Mouse (Mus musculus) embryonic facial prominence, embryonic 14.5 days (tissue): ENCODE results near the gene Olfr433. TPM values are rescaled to one million over a fixed set of nuclear protein-coding genes. Genes with fewer than 3 reads are reported as not detected.

Experiments
- ATAC-seq: fragments of 200-750 bp; cut with Nextera tagmentation; 2 replicates; pipeline ENCODE4 v1.8.0; 2017; ENCODE audit warnings: low read depth, moderate number of reproducible peaks, moderate TSS enrichment
- DNase-seq: peaks from one replicate; pipeline ENCODE4 v3.0.0-alpha.2; 2015; ENCODE audit warnings: low spot score
- H3K27ac ChIP-seq: fragments of 300-500 bp; sonication (generic); replicated peaks from 2 replicates; pipeline ENCODE4 v1.5.1; 2014; ENCODE audit warnings: low read depth, mild to moderate bottlenecking, low read length, moderate library complexity
- H3K27me3 ChIP-seq: fragments of 300-500 bp; sonication (generic); replicated peaks from 2 replicates; pipeline ENCODE4 v1.6.1; 2014; ENCODE audit warnings: low read length; ENCODE audit not compliant: control insufficient read depth, insufficient read depth
- H3K36me3 ChIP-seq: fragments of 300-500 bp; sonication (generic); 2 replicates; pipeline ENCODE4 v1.6.1; 2014; ENCODE audit warnings: low read length, mixed read lengths; ENCODE audit not compliant: control insufficient read depth, insufficient read depth
- H3K4me1 ChIP-seq: fragments of 300-500 bp; sonication (generic); 2 replicates; pipeline ENCODE4 v1.6.1; 2014; ENCODE audit warnings: antibody characterized with exemption, low read length; ENCODE audit not compliant: control insufficient read depth, insufficient read depth
- H3K4me2 ChIP-seq: fragments of 300-500 bp; sonication (generic); 2 replicates; pipeline ENCODE4 v1.6.1; 2014; ENCODE audit warnings: low read depth, mild to moderate bottlenecking, low read length, moderate library complexity, mixed read lengths
- H3K4me3 ChIP-seq: fragments of 300-500 bp; sonication (generic); 2 replicates; pipeline ENCODE4 v1.5.1; 2014; ENCODE audit warnings: low read depth, mild to moderate bottlenecking, low read length
- H3K9ac ChIP-seq: fragments of 300-500 bp; sonication (generic); 2 replicates; pipeline ENCODE4 v1.6.1; 2014; ENCODE audit warnings: low read depth, mild to moderate bottlenecking, low read length, moderate library complexity, mixed read lengths
- H3K9me3 ChIP-seq: fragments of 300-500 bp; sonication (generic); 2 replicates; pipeline ENCODE4 v1.6.1; 2016; ENCODE audit warnings: low read length; ENCODE audit not compliant: control insufficient read depth
- WGBS: fragments of 180-500 bp; shearing (Covaris S2); extraction: QIAGEN DNeasy Blood & Tissue Kit; methylation state at CpG from one replicate; pipeline ENCODE4 v1.1.7; 2014; 5-methylcytosine and 5-hydroxymethylcytosine counted together
- polyA plus RNA-seq: library from polyadenylated mRNA; unstranded; fragments of >200 nt; fragmentation: Nextera tagmentation; extraction: Ambion mirVana; gene quantifications from 2 replicates; pipeline ENCODE4 v1.2.1, GENCODE M21; 2014

Gene Olfr433
- polyA plus RNA-seq, 1 experiment from 2014 or later = 0.18 TPM

DNA sequence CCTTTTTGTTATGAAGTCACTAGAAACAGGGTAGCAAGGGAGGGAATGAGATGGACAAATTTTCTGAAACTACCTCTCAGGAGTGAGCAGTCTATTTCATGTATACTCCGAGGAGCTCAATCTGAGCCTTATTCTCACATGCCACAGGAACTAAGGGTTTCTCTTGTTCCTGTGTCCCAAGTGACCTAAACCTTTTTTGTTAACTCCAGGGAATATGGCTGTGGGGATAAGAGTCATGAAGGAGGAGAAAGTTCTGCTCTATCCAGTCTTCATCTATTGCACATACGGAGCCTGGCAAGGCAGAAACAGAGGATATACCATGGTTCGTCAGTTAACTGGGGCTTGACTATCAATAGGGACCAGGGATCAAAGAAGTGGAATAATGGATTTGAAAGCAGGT lies 25.8 kb downstream of the Olfr433 start, which contains the start of gene Olfr430:
TSS of gene Olfr430 (plus strand) at position 301 of the 400 bp plus-strand sequence.
- no peaks in the 10 kb centered on the region for H3K4me1 ChIP-seq
- WGBS = 77% methylated on average over 3 of the region's 3 CpGs
- H3K4me2 ChIP-seq = no peak within 1 kb of the TSS
- no peak within 1 kb of the TSS for H3K27ac ChIP-seq
- H3K9me3 ChIP-seq = no peaks in the 10 kb centered on the region
- H3K27me3 ChIP-seq = no peaks in the 10 kb centered on the region
- H3K9ac ChIP-seq = no peak within 1 kb of the TSS
- DNase-seq = no peak
- no peak within 1 kb of the TSS for H3K4me3 ChIP-seq
- no peaks in the 10 kb centered on the region for H3K36me3 ChIP-seq
- no peak for ATAC-seq

DNA sequence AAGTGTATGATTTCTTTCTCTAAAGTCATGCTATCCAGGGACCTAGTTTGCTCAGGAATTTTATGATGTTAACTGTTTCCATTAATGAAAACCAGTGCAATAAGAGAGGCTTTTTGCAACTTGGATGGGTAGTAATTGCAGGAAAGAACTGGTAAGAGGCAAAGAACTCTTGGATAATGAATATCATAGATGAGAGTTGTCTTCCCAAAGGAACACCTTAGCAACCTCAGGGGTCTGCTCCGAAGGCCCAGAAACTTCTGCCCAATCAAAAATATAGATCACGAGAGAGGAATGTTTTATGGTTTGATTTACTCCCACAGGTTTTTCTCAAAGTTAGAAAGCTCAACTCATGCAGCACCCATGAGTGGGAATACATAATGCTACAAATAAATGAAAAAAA lies 43.5 kb downstream of the Olfr433 start, which contains the start of gene Olfr429:
TSS of gene Olfr429 (plus strand) at position 301 of the 400 bp plus-strand sequence.
- Histone ChIP-seq H3K27me3 (no peaks in the 10 kb centered on the region), H3K9ac (no peak within 1 kb of the TSS), H3K4me1 (no peaks in the 10 kb centered on the region), H3K36me3 (no peaks in the 10 kb centered on the region), H3K4me2 (no peak within 1 kb of the TSS), H3K9me3 (no peaks in the 10 kb centered on the region), H3K4me3 (no peak within 1 kb of the TSS), H3K27ac (no peak within 1 kb of the TSS)
- ATAC-seq (no peak), DNase-seq (no peak)
- WGBS = 75% methylated on average over 2 of the region's 2 CpGs

Other genes with a start within 250 kb of the Olfr433 start
- 1.1 and 1.6 TPM in 2 replicates for gene Ifi211, start 127.7 kb upstream of the Olfr433 start, polyA plus RNA-seq
- gene Mndal, start 98.2 kb upstream of the Olfr433 start, polyA plus RNA-seq = 2.8 and 3.3 TPM in 2 replicates
- gene Ifi203, start 98.0 kb upstream of the Olfr433 start, polyA plus RNA-seq = 1.2 and 1.4 TPM in 2 replicates
- gene Ifi202b, start 58.0 kb upstream of the Olfr433 start, polyA plus RNA-seq = 1.4 and 1.7 TPM in 2 replicates
- gene Ifi205, start 8.9 kb upstream of the Olfr433 start, polyA plus RNA-seq = 0.13 and 0.70 TPM in 2 replicates
- not detected in 2 replicates for gene Olfr432, start 8.5 kb downstream of the Olfr433 start, polyA plus RNA-seq
- gene Olfr430, start 25.9 kb downstream of the Olfr433 start, polyA plus RNA-seq = 0.08 and 0.57 TPM in 2 replicates
- gene Olfr429, start 43.6 kb downstream of the Olfr433 start, polyA plus RNA-seq = 0.08 TPM in 1 of 2 replicates, not detected in the other
- gene Olfr427, start 56.2 kb downstream of the Olfr433 start, polyA plus RNA-seq = not detected in 2 replicates
- 0.10 TPM in 1 of 2 replicates, not detected in the other for gene Olfr231, start 80.5 kb downstream of the Olfr433 start, polyA plus RNA-seq
- gene Olfr424, start 90.8 kb downstream of the Olfr433 start, polyA plus RNA-seq = not detected in 2 replicates
- not detected in 2 replicates for gene Olfr420, start 114.9 kb downstream of the Olfr433 start, polyA plus RNA-seq
- gene Spta1, start 132.1 kb downstream of the Olfr433 start, polyA plus RNA-seq = 0.47 and 0.57 TPM in 2 replicates
- 0.18 TPM in 1 of 2 replicates, not detected in the other for gene Olfr419, start 211.4 kb downstream of the Olfr433 start, polyA plus RNA-seq